Mouse (Mus musculus) adrenal gland, adult (tissue): ENCODE results near the gene Fap.

ENCODE experiments used
- DNase-seq, 2 experiments: peaks; one replicate each; pipeline ENCODE4 v3.0.0; 2022 to 2023; ENCODE audit warnings: low spot score in 1 of 2; ENCODE audit not compliant: inconsistent age in 2 of 2

Gene Fap

DNA sequence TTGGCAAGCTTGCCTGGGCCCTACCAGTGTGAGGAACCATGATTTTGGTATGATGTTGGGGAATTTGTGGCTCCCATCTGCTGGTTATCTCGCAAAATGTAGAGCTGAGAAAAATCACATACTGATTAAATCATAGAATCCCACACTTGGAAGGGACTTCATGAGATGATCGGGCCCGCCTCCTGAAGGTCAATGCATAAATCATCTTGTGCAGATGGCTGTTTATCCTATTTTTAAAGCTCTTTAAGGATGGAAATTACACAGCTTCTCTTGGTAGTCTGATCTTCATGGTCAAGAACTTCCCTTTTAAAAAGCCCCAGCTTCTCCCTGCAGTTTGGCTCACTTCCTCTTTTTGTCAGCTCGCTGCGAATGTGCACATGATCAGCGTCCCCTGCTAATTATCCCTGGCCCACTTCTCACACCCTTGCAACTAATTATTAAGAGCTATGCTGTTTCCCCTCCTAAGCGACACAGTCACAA lies 113.6 kb downstream of the Fap start:
- DNase-seq = peak in 1 of 2 experiments; percentile 27

DNA sequence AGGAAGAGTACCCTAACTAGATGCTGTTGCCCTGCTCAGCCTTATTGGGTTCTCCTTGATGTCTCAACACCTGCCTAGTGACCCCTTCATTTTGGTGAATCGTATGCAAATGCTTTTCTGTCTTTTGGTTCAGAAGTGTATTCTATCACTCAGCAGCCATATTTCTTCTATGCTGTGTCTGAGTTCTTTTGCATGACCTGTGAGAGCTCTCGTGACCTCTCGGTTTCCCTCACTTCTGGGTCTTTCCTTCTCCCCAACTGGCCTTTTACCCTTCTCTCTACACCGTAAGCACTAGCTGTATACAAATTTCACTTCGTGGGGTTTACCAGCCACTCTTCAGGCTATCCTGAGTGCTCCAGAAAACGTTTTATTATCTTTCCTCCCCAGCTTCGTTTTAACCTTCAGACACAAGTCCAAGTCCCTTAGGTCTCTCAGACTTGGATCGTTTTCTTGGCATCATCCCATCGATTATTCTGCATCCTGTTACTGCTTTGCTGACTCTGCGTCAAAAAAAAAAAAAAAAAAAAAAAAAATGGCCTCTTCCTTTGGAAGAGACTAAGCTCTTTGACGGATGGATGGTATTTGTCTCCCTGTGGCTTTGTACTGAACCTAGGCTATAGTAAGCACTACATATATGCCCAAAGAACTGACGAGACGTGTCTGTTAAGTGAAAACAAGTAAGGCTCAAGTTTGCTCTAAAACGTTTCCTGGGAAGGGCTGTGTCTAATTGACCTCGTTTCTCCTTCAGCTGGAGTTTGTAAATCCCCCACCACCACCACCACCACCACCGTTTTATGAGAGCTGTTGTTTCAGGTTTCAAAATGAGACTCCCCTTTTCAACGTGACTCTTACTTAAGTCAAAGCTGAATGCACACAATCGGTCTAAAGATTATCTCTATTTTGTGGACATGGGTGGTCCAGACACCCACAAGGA lies 114.4 kb downstream of the Fap start:
- DNase-seq = no peak

DNA sequence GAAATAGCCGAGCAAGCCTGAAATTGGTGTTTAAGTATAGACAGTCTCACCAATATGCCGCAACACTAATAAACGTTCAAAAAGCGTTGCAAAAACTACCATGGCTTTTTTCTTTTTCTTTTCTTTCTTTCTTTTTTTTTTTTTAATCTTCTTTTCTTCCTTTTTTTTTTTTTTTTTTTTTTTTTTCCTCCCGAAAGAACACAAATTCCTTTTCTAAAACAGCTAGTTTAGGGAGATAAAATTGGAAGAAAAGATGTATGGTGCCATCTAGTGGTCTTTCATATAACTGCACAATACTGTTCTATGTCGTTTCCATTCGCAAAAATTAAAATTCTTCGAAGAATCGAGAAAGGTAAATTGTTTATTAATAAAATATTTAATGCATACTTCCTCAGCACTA lies 115.8 kb downstream of the Fap start:
- peak in 1 of 2 experiments; percentile 34 for DNase-seq

DNA sequence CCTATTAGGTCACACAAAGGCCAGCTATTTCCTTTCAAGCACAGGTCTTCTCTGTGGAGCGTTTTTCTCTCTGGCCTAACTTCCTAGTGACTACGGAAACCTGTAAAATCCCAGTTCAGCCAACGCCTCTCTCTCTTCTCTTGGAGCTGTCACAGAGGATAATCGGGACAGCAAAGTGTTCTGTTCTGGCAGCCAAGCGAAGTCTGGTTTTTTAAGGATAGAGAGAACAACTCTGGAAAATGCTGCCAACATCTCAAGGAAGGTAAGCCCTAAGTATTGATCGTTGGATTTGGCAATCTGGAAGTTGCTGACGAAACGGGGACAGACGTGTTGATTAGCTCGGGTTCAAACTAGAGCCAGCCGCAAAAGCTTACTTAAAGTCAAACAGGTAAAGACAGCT lies 118.9 kb downstream of the Fap start:
- no peak for DNase-seq

DNA sequence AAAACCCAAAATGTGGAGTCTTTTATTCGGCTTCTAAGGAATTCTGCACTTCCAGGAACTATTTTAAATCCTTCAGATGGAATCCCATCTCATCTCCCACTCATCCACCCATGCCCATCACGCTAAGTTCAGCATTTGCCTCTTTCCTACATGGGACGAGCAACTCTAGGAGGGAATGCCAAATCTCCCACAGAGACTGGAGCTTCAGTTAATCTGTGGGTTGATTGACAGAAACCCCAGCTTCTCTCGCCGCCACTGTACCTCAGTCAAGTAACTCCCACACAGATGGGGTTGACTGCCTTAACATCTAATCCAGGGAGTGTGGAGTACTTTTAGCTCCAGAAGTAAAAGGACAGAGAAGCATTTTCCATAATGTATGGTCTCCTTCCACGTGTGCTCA lies 119.8 kb downstream of the Fap start:
- DNase-seq = no peak
